Mouse (Mus musculus): ENCODE data around the gene Vps41. TPM values are rescaled to one million over a fixed set of nuclear protein-coding genes. Genes with fewer than 3 reads are reported as not detected.

Gene Vps41
- polyA plus RNA-seq, 1 experiment from 2014 or later = 34.5 TPM

- ATAC-seq = no peak
- Histone ChIP-seq H3K4me1 (ENCODE audit: insufficient read depth, low read depth, low read length) (no peaks in the 10 kb centered on the region), H3K9ac (replicated peaks; ENCODE audit: low read depth) (no peak overlapping the region), H3K4me3 (ENCODE audit: low read depth, low read length) (no peak overlapping the region), H3K9me3 (ENCODE audit: low read length) (no peaks in the 10 kb centered on the region), H3K4me2 (replicated peaks; ENCODE audit: low read depth, low read length) (no peak overlapping the region), H3K36me3 (ENCODE audit: insufficient read depth, low read length) (no peaks in the 10 kb centered on the region), H3K27ac (ENCODE audit: low read length) (no peak overlapping the region), H3K27me3 (replicated peaks; ENCODE audit: insufficient read depth, low read length) (no peaks in the 10 kb centered on the region)
- no peak for TF ChIP-seq EP300 (IDR thresholded peaks at IDR 0.05)
- DNase-seq (ENCODE audit: low spot score) = no peak
- WGBS = 64% methylated on average over 4 of the region's 4 CpGs
Observed at GRCm38 (mm10) chr13:18914774-18915173, 197.7 kb downstream of the Vps41 start.

Other genes with a start within 250 kb of the Vps41 start
- 4.5 and 6.2 TPM in 2 replicates for gene Amph, start 230.9 kb downstream of the Vps41 start, polyA plus RNA-seq (2015; fragmentation: Nextera tagmentation; extraction: Ambion mirVana)

All from lung, postnatal 0 days (tissue).